ENCODE assay signal across 9 mouse cellular contexts in genomic region chr1:74855651-74856438, GRCm38 (mm10). TPM values are rescaled to one million over a fixed set of nuclear protein-coding genes. Genes with fewer than 3 reads are reported as not detected.
DNase-seq lines count a peak whose midpoint lies in the region; ATAC-seq and TF ChIP-seq lines count a peak whose summit lies in the region.
"Had no signal": no experiment of that assay in that cellular context is flagged by ENCODE, and none has a peak within 500 bp of the region (broad histone marks: within the 10 kb centered on the region; RNA-seq: fewer than 3 reads in every experiment).

No protein-coding gene starts in this region.

- H3K27ac ChIP-seq in heart, embryonic 14.5 days (replicated peaks in 1 of 2; ENCODE audit: control insufficient read depth in 1 of 2, insufficient read depth in 1 of 2, low read depth in 2 of 2, low read length in 2 of 2): no peak overlapping the region
- H3K27ac ChIP-seq in forebrain, embryonic 14.5 days (ENCODE audit: low read depth, low read length): peak overlapping the region; percentile 33; the same call in 1 of the 2 replicates
- H3K27ac ChIP-seq in limb, embryonic 15.5 days: no peak overlapping the region
- H3K27ac ChIP-seq in small intestine, adult 2 months (ENCODE audit: insufficient read depth, low read depth, low read length): no peak overlapping the region

- no peak for DNase-seq in heart, adult 18-20 months
- DNase-seq in thymus, postnatal 25 days: peak; percentile 9
- no peak for DNase-seq in thymus, postnatal 10 days (ENCODE audit: low spot score in 2 of 2)
- DNase-seq in forebrain, embryonic 14.5 days (ENCODE audit: low spot score): peak; percentile 44
- DNase-seq in frontal cortex, postnatal 10 days (ENCODE audit: low spot score in 2 of 2): no peak

- H3K4me3 ChIP-seq in heart, embryonic 14.5 days (ENCODE audit: control insufficient read depth in 1 of 2, insufficient read depth in 1 of 2, low read depth in 1 of 2, low read length in 2 of 2): peak overlapping the region; percentile 53 to 58; a peak in 3 of 4 replicates
- H3K4me3 ChIP-seq in forebrain, embryonic 14.5 days (ENCODE audit: low read depth, low read length): peak overlapping the region; percentile 68
- H3K4me3 ChIP-seq in limb, embryonic 15.5 days: peak overlapping the region; percentile 65
- peak overlapping the region; percentile 54 for H3K4me3 ChIP-seq in small intestine, adult 2 months (ENCODE audit: low read depth, low read length)

- TF ChIP-seq POLR2A in small intestine, adult 2 months (IDR thresholded peaks at IDR 0.05; ENCODE audit: low read depth, low read length): no peak

- no peaks in the 10 kb centered on the region for H3K36me3 ChIP-seq in heart, embryonic 14.5 days (ENCODE audit: control insufficient read depth, insufficient read depth, low read length)
- no peaks in the 10 kb centered on the region for H3K36me3 ChIP-seq in forebrain, embryonic 14.5 days (ENCODE audit: control insufficient read depth, insufficient read depth, low read length)
- H3K36me3 ChIP-seq in limb, embryonic 15.5 days: no peaks in the 10 kb centered on the region
- no peaks in the 10 kb centered on the region for H3K36me3 ChIP-seq in small intestine, adult 2 months (ENCODE audit: control insufficient read depth, insufficient read depth, low read length)

- peak overlapping the region; percentile 95 for H3K4me2 ChIP-seq in heart, embryonic 14.5 days (ENCODE audit: low read length)
- peak overlapping the region; percentile 87 for H3K4me2 ChIP-seq in forebrain, embryonic 14.5 days (ENCODE audit: low read length)
- peak overlapping the region; percentile 100 for H3K4me2 ChIP-seq in limb, embryonic 15.5 days

- TF ChIP-seq CTCF in small intestine, adult 2 months (IDR thresholded peaks at IDR 0.05; ENCODE audit: extremely low read depth, insufficient read length, insufficient replicate concordance, low read depth, low read length): no peak

- no peak for ATAC-seq in heart, embryonic 14.5 days (ENCODE audit: insufficient number of reproducible peaks, insufficient read depth, low FRiP score, low read depth)
- no peak for ATAC-seq in forebrain, embryonic 14.5 days
- ATAC-seq in limb, embryonic 15.5 days (ENCODE audit: insufficient number of reproducible peaks, low FRiP score, low TSS enrichment, low read depth): no peak

- peaks cover 10 to 17% of the 10 kb centered on the region in 2 experiments for H3K4me1 ChIP-seq in heart, embryonic 14.5 days (ENCODE audit: control insufficient read depth in 2 of 2, insufficient read depth in 2 of 2, low read length in 2 of 2)
- H3K4me1 ChIP-seq in forebrain, embryonic 14.5 days (ENCODE audit: control insufficient read depth, insufficient read depth, low read length): peaks cover 28% of the 10 kb centered on the region
- peaks cover 37% of the 10 kb centered on the region for H3K4me1 ChIP-seq in limb, embryonic 15.5 days
- H3K4me1 ChIP-seq in small intestine, adult 2 months (ENCODE audit: control insufficient read depth, insufficient read depth, insufficient read length, low read length): peaks cover 11% of the 10 kb centered on the region

- H3K27me3 ChIP-seq in heart, embryonic 14.5 days (ENCODE audit: control insufficient read depth, insufficient read depth, low read length): peaks cover 100% of the 10 kb centered on the region
- peaks cover 72% of the 10 kb centered on the region for H3K27me3 ChIP-seq in forebrain, embryonic 14.5 days (replicated peaks; ENCODE audit: control insufficient read depth, insufficient read depth, low read length)
- H3K27me3 ChIP-seq in limb, embryonic 15.5 days: peaks cover 97% of the 10 kb centered on the region
- H3K27me3 ChIP-seq in small intestine, adult 2 months (ENCODE audit: control insufficient read depth, insufficient read depth, low read length): peaks cover 81% of the 10 kb centered on the region

- WGBS in heart, embryonic 14.5 days: 1% methylated on average over 74 of the region's 74 CpGs
- WGBS in forebrain, embryonic 14.5 days: under 1% methylated on average over 74 of the region's 74 CpGs
- 1% methylated on average over 74 of the region's 74 CpGs for WGBS in limb, embryonic 15.5 days
- WGBS in small intestine, adult 2 months: 2% methylated on average over 74 of the region's 74 CpGs

- no peaks in the 10 kb centered on the region for H3K9me3 ChIP-seq in heart, embryonic 14.5 days (ENCODE audit: control insufficient read depth, low read length)
- H3K9me3 ChIP-seq in forebrain, embryonic 14.5 days (replicated peaks; ENCODE audit: control insufficient read depth, low read length): no peaks in the 10 kb centered on the region
- H3K9me3 ChIP-seq in limb, embryonic 15.5 days: no peaks in the 10 kb centered on the region

- H3K9ac ChIP-seq in heart, embryonic 14.5 days (ENCODE audit: low read length): peak overlapping the region; percentile 25; the same call in 1 of the 2 replicates
- H3K9ac ChIP-seq in forebrain, embryonic 14.5 days (ENCODE audit: low read length): peak overlapping the region; percentile 86
- H3K9ac ChIP-seq in limb, embryonic 15.5 days: no peak overlapping the region

RNA-seq across cellular contexts. Expression of gene Cdk5r2, which starts 1.1 kb away (rescaled TPM):
- 0.11 TPM in 1 of 2 replicates, not detected in the other for polyA plus RNA-seq in heart, embryonic 14.5 days (2014; fragmentation: Nextera tagmentation; extraction: Ambion mirVana)
- not detected for total RNA-seq in heart, adult 18-20 months (2021)
- 4.5 and 5.3 TPM in 2 replicates for polyA plus RNA-seq in forebrain, embryonic 14.5 days (2014; fragmentation: Nextera tagmentation; extraction: Ambion mirVana)
- not detected in 2 replicates for polyA plus RNA-seq in limb, embryonic 15.5 days (2015; fragmentation: Nextera tagmentation; extraction: Ambion mirVana)
- polyA plus RNA-seq in small intestine, adult 2 months (2012; rRNA removed): 1.2 and 2.1 TPM in 2 replicates

RNA-seq across cellular contexts. Expression of gene Fev, which starts 29.4 kb away (rescaled TPM):
- 1.3 and 1.9 TPM in 2 replicates for polyA plus RNA-seq in heart, embryonic 14.5 days (2014; fragmentation: Nextera tagmentation; extraction: Ambion mirVana)
- total RNA-seq in heart, adult 18-20 months (2021): not detected
- not detected in 2 replicates for polyA plus RNA-seq in forebrain, embryonic 14.5 days (2014; fragmentation: Nextera tagmentation; extraction: Ambion mirVana)
- 0.17 TPM in 1 of 2 replicates, not detected in the other for polyA plus RNA-seq in limb, embryonic 15.5 days (2015; fragmentation: Nextera tagmentation; extraction: Ambion mirVana)
- 2.0 and 5.2 TPM in 2 replicates for polyA plus RNA-seq in small intestine, adult 2 months (2012; rRNA removed)
- polyA plus RNA-seq: gonadal fat pad, adult 2 months had no signal

RNA-seq across cellular contexts. Expression of gene Cryba2, which starts 37.1 kb away (rescaled TPM):
- not detected in 2 replicates for polyA plus RNA-seq in heart, embryonic 14.5 days (2014; fragmentation: Nextera tagmentation; extraction: Ambion mirVana)
- not detected for total RNA-seq in heart, adult 18-20 months (2021)
- polyA plus RNA-seq in forebrain, embryonic 14.5 days (2014; fragmentation: Nextera tagmentation; extraction: Ambion mirVana): not detected in 2 replicates
- 0.28 TPM in 1 of 2 replicates, not detected in the other for polyA plus RNA-seq in limb, embryonic 15.5 days (2015; fragmentation: Nextera tagmentation; extraction: Ambion mirVana)
- polyA plus RNA-seq in small intestine, adult 2 months (2012; rRNA removed): 0.86 and 1.1 TPM in 2 replicates

Comparison
In these comparisons a context has a peak if more than half of its experiments do, and no peak if none do; other contexts are left out.
1. DNase-seq: peak in thymus, postnatal 25 days (single experiment) and forebrain, embryonic 14.5 days (single experiment); none in heart, adult 18-20 months (0 of 2), thymus, postnatal 10 days (0 of 2) and frontal cortex, postnatal 10 days (0 of 2).
2. Peak in every context shown above with its lines, with median percentiles within 50 percentile points of each other: H3K4me2 ChIP-seq and H3K4me3 ChIP-seq.